Mouse (Mus musculus) monocyte, adult 59 days (primary cell): ENCODE data around the gene Vwf. TPM values are rescaled to one million over a fixed set of nuclear protein-coding genes. Genes with fewer than 3 reads are reported as not detected.

Experiments
- total RNA-seq, 2 experiments: library from RNA; stranded (reverse); gene quantifications; one replicate each; pipeline ENCODE4 v1.2.4; 2023

Gene Vwf
- total RNA-seq: 10 to 100 TPM; 16.7 to 24.9 TPM

DNA sequence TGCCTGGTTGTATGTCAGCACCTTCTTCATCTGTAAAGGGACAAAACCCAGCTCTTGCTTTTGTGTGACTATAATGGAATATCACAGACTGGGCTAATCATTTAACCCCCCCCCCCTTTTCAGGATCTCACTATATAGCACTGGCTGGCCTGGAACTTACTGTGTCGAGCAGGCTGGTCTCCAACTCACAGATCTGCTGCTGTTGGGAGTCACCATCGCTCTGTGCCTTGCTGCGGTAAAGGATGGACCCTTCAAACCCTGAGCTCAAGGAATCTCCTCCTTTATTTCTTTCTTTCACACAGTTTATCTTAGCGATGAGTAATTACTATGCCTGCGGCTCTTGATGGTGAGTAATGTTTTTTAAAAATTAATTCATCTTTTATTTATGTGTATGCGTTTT, at the start of gene Vwf:
Gene Vwf, plus strand, starts transcription at position 301 of the 400 bp plus-strand sequence.

DNA sequence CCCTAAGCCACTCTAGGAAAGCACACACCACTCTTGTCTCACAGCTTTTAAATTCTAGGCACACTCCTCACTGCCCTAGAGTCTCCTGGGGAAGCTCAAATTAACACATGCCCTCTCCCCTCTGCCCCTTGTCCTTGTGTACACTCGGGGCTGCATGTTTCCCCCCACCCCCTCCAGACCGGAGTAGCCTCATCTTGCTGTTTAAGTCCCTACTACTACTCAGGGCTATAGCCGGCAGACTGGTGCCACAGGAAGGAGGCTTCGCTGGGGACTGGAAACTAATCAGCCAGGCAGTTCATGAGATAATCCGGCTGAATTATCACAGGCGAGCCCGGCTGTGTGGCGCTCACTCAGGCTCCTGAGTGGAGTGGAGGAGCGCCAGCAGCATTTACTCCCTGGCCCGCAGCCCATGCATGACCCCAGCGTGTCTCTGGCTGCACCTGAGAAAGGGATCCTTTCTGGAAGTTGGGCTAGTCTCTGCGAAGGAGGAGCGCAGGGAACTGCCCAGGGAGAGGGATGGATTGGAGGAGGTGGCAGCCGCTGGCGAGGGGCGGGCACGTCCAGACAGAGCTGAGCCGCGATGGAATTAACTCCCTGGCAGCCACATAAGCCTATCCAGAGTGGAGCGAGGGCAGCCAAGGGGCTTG, 143.6 kb downstream of the Vwf start, which contains the start of gene Ano2:
Gene Ano2, plus strand, starts transcription at position 363 of the 647 bp plus-strand sequence.

Other genes with a start within 250 kb of the Vwf start
- 10 to 100 TPM; 88.3 to 93.0 TPM for gene Ltbr, start 232.9 kb upstream of the Vwf start, total RNA-seq
- gene Scnn1a, start 226.1 kb upstream of the Vwf start, total RNA-seq: 10 to 100 TPM; 14.4 to 16.7 TPM
- 100 to 1,000 TPM; 367 to 406 TPM for gene Tnfrsf1a, start 197.4 kb upstream of the Vwf start, total RNA-seq
- gene Plekhg6, start 166.0 kb upstream of the Vwf start, total RNA-seq: not detected
- gene Cd9, start 52.0 kb upstream of the Vwf start, total RNA-seq: 10 to 100 TPM; 84.9 to 87.0 TPM
- not detected for gene Ano2, start 143.6 kb downstream of the Vwf start, total RNA-seq